Mouse (Mus musculus): Measurements from ENCODE around the gene 4933406M09Rik.

- TF ChIP-seq CTCF (IDR thresholded peaks at IDR 0.05; ENCODE audit: low read depth), result no peak
- no peak for TF ChIP-seq EP300 (optimal IDR thresholded peaks at IDR 0.05)
These were observed 54.7 kb downstream of the 4933406M09Rik start for GRCm38 (mm10) chr1:134440437-134440836.

Measured in stomach, postnatal 0 days (tissue).